Mouse (Mus musculus) right cerebral cortex, postnatal 25 days (tissue): ENCODE measurements around the gene Gm13277.
"Not testable (repeated sequence)": the region's sequence is repeated elsewhere in the genome, so short reads cannot be mapped to it uniquely, and the experiment has no call there.

Experiments used
- DNase-seq: peaks from one replicate; pipeline ENCODE4 v3.0.0; 2022

Gene Gm13277

GRCm38 (mm10) chr4:88788402-88788801, at the start of gene Gm13277:
Gm13277 (plus strand) TSS chr4:88788632.
- DNase-seq: peak; percentile 56

DNA sequence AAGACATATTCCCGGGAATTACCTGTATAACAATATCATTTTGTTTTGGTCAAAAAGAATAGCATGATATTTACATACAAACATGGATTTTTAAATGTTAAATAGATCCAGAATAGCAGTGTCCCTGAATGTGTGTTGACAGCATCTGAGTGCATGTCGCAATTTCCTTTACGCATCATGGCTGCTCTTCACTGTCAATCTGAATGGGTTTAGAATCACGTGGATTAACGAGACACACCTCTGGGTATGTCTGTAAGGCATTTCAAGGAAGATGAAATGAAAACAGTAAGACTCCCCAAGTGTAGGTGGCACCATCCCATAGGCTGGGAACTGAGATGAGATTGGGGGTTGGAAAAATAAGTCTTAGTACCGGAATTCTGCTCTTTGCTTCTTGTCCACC, 49.4 kb upstream of the Gm13277 start:
- DNase-seq: no peak

DNA sequence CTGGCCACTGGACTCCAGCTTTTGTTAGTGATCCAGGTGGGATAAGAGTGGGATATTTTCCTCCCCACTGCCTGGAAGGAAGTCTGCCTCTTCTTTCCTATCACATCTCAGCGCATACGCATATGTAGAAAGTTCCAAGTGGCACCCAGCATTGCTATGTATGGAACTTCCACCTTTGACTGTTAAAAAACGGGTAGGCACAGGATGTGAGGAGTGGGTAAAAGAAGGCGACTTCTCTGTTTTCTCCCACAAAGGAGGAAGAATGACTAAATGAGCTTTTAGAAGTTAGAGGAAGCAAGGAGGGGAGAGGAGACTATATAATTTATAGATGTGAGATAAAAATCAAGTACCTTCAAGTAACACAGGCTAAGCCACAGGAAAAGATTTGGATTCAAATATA, 47.0 kb upstream of the Gm13277 start:
- DNase-seq: no peak

- DNase-seq: no peak
Measured at GRCm38 (mm10) chr4:88742771-88743371, 45.6 kb upstream of the Gm13277 start.

DNA sequence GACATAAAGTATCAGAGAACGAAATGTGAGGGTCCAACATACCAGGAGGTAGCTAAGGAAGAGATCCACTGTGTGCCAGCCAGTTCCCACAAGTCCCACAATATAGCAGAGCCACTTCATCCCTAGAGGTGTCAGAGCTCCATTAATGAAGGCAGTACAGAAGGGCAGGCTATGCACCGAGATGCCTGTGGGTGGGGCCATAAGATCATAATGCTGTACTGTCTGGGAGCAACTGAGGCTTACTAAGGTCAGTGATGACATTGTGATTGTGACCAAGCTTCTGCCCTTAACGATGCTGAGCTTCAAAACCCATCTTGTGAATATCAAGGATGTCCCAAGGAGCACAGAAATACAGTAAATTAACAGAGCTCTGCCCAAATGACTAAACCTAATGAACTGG, 44.2 kb upstream of the Gm13277 start:
- no peak for DNase-seq

- no peak for DNase-seq
Measured at GRCm38 (mm10) chr4:88749926-88750325, 38.5 kb upstream of the Gm13277 start.

DNA sequence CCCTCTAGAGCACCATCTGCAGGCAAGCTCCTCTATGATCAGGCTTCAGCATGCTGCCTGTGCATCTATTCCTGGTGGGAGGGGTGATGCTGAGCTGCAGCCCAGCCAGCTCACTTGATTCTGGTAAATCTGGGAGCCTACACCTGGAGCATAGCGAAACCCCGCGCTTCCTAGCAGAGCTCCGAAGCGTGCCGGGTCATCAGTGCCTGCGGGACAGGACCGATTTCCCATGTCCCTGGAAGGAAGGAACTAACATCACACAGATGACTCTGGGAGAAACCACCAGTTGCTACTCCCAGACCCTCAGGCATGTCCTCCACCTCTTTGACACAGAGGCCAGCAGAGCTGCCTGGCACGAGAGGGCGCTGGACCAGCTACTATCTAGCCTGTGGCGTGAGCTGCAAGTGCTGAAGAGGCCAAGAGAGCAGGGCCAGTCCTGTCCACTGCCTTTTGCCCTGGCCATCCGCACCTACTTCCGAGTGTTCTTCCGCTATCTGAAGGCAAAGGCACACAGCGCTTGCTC, 33.6 kb upstream of the Gm13277 start, which contains the start of gene Gm13271:
TSS of gene Gm13271 (plus strand) at position 51 of the 523 bp plus-strand sequence.
- peak; percentile 62 for DNase-seq

GRCm38 (mm10) chr4:88756581-88757513, 31.6 kb upstream of the Gm13277 start:
- not testable (repeated sequence) for DNase-seq

- peak; percentile 90 for DNase-seq
Measured at GRCm38 (mm10) chr4:88757628-88758031, 30.8 kb upstream of the Gm13277 start.

DNA sequence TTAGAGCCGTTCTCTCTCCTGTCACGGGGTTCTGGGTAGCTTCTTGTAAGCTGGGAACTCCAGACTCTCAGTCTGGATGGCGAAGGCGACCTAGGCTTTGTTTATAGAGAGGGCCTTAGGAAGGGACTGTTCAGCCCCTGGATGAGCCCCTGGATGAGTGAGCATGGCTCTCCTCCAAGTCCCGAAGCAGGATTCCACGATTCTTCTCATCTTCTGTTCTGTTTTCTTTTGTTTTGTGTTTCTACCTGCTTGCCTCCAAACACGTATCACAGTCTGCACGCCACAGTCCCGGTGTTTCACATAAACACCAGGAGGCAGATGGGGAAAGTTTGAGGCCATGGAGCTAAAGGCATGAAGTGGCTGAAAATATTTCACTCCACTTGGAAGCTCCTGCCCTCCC, 29.7 kb upstream of the Gm13277 start:
- DNase-seq: not testable (repeated sequence)

DNA sequence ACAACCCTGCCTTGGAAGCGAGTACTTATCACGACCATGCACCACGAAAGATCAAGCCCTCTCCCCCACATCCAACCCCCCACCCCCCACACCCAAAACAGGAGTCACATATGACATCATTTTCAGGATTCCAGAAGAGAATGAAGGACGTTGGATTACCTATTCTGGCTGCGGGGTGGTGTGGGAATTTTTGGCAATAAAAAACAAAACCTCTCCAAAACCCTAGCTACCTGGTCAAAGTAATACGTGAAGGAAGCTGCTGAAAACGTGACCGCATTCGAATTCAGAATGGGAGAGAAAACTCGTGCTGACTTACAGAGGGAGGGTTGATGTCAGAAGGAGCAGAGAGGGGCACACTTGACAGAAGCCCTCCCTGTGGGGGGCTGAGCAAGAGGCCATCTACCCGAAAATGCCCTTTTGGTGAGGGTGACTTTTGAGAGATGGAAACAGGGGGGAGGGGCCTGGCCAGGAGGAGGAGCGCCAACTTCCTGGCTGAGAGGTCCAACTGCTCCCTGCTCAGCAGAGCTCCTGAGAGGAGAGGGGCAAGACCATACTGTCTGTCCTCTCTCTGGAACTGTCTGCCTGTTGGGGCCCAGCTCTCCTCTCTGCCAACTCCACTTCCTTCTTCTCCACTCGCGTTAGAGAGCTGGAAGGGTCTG, 28.7 kb upstream of the Gm13277 start, which contains the start of gene Gm13283:
TSS of gene Gm13283 (plus strand) at position 510 of the 659 bp plus-strand sequence.
- not testable (repeated sequence) for DNase-seq

DNA sequence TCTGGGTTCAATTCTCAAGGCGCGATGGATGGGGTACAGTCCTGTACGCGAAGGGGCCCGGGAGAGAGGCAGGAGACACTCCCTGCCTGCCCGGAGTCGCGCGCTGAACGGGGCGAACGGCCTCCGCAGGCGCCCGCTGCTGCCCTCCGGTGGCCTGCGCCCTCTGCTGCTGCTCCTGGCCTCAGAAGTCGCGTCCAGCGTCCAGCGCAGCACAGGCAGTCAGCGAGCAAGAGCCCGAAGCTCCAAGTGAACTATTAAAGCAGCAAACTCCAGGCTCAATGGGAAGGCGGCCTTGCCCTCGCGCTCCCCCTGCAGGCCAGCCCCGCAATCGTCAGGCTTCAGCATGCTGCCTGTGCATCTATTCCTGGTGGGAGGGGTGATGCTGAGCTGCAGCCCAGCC, 28.0 kb upstream of the Gm13277 start:
- DNase-seq: peak; percentile 37

GRCm38 (mm10) chr4:88761776-88762175, 26.7 kb upstream of the Gm13277 start:
- DNase-seq: peak; percentile 63

DNA sequence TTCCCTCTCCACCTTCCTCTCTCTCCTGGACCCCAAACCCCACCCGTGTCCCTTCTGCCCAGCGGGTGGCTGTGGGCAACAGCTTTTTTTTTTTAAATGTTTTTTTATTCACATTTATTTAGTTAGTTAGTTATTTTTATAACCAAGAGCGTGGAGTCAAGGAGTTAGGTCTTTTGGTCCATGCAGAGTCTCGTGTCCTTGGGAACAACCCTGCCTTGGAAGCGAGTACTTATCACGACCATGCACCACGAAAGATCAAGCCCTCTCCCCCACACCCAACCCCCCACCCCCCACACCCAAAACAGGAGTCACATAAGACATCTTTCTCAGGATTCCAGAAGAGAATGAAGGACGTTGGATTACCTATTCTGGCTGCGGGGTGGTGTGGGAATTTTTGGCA, 26.1 kb upstream of the Gm13277 start:
- DNase-seq: not testable (repeated sequence)

- not testable (repeated sequence) for DNase-seq
Measured at GRCm38 (mm10) chr4:88763384-88764018, 24.9 kb upstream of the Gm13277 start.

DNA sequence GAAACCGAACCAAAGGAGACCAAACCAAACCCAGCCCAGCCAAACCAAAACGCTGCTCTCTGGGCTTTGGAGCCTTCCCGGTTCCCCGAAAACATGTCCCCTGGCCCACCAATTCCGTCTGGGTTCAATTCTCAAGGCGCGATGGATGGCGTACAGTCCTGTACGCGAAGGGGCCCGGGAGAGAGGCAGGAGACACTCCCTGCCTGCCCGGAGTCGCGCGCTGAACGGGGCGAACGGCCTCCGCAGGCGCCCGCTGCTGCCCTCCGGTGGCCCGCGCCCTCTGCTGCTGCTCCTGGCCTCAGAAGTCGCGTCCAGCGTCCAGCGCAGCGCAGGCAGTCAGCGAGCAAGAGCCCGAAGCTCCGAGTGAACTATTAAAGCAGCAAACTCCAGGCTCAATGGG, 14.9 kb upstream of the Gm13277 start, which contains the start of gene Gm13290:
TSS of gene Gm13290 (plus strand) at position 301 of the 400 bp plus-strand sequence.
- DNase-seq: not testable (repeated sequence)

GRCm38 (mm10) chr4:88776622-88777021, 11.8 kb upstream of the Gm13277 start, which contains the start of gene Gm13289:
Gm13289 (plus strand) TSS chr4:88776922.
- not testable (repeated sequence) for DNase-seq

DNA sequence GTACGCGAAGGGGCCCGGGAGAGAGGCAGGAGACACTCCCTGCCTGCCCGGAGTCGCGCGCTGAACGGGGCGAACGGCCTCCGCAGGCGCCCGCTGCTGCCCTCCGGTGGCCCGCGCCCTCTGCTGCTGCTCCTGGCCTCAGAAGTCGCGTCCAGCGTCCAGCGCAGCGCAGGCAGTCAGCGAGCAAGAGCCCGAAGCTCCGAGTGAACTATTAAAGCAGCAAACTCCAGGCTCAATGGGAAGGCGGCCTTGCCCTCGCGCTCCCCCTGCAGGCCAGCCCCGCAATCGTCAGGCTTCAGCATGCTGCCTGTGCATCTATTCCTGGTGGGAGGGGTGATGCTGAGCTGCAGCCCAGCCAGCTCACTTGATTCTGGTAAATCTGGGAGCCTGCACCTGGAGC, 8.9 kb upstream of the Gm13277 start, which contains the start of gene Gm13272:
TSS of gene Gm13272 (plus strand) at position 301 of the 400 bp plus-strand sequence.
- not testable (repeated sequence) for DNase-seq

GRCm38 (mm10) chr4:88780320-88780719, 8.1 kb upstream of the Gm13277 start:
- not testable (repeated sequence) for DNase-seq

GRCm38 (mm10) chr4:88781831-88782230, 6.6 kb upstream of the Gm13277 start, which contains the start of gene Ifnz:
Ifnz (plus strand) TSS chr4:88782131.
- DNase-seq: not testable (repeated sequence)

DNA sequence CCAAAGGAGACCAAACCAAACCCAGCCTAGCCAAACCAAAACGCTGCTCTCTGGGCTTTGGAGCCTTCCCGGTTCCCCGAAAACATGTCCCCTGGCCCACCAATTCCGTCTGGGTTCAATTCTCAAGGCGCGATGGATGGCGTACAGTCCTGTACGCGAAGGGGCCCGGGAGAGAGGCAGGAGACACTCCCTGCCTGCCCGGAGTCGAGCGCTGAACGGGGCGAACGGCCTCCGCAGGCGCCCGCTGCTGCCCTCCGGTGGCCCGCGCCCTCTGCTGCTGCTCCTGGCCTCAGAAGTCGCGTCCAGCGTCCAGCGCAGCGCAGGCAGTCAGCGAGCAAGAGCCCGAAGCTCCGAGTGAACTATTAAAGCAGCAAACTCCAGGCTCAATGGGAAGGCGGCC, 6.1 kb upstream of the Gm13277 start:
- not testable (repeated sequence) for DNase-seq

GRCm38 (mm10) chr4:88785409-88785808, 3.0 kb upstream of the Gm13277 start, which contains the start of gene Gm13276:
Gm13276 (plus strand) TSS chr4:88785709.
- not testable (repeated sequence) for DNase-seq
